Mouse (Mus musculus): ENCODE results near the gene Slc38a11. TPM values are rescaled to one million over a fixed set of nuclear protein-coding genes. Genes with fewer than 3 reads are reported as not detected.

The Slc38a11 gene
- total RNA-seq, 2 experiments from 2014 or later: 1.9 to 4.4 TPM

GRCm38 (mm10) chr2:65331321-65331720, 32.5 kb downstream of the Slc38a11 start:
- peak in 1 of 2 experiments; percentile 21 for DNase-seq (ENCODE audit: low spot score in 2 of 2)

- no peak for DNase-seq (ENCODE audit: low spot score in 2 of 2)
These were observed 41.7 kb downstream of the Slc38a11 start for GRCm38 (mm10) chr2:65321998-65322754.

GRCm38 (mm10) chr2:65320975-65321374, 42.9 kb downstream of the Slc38a11 start:
- no peak for DNase-seq (ENCODE audit: low spot score in 2 of 2)

GRCm38 (mm10) chr2:65316721-65317120, 47.1 kb downstream of the Slc38a11 start:
- DNase-seq (ENCODE audit: low spot score in 2 of 2): no peak

GRCm38 (mm10) chr2:65311250-65311649, 52.6 kb downstream of the Slc38a11 start:
- no peak for DNase-seq (ENCODE audit: low spot score in 2 of 2)

GRCm38 (mm10) chr2:65296541-65296940, 67.3 kb downstream of the Slc38a11 start:
- DNase-seq (ENCODE audit: low spot score in 2 of 2): no peak

- DNase-seq (ENCODE audit: low spot score in 2 of 2): no peak
These were observed 69.7 kb downstream of the Slc38a11 start for GRCm38 (mm10) chr2:65294092-65294491.

GRCm38 (mm10) chr2:65293411-65293810, 70.4 kb downstream of the Slc38a11 start:
- DNase-seq (ENCODE audit: low spot score in 2 of 2): no peak

- no peak for DNase-seq (ENCODE audit: low spot score in 2 of 2)
These were observed 74.1 kb downstream of the Slc38a11 start for GRCm38 (mm10) chr2:65289721-65290120.

- no peak for DNase-seq (ENCODE audit: low spot score in 2 of 2)
These were observed 75.1 kb downstream of the Slc38a11 start for GRCm38 (mm10) chr2:65288696-65289095.

GRCm38 (mm10) chr2:65285380-65285779, 78.5 kb downstream of the Slc38a11 start:
- peak in 1 of 2 experiments; percentile 55 for DNase-seq (ENCODE audit: low spot score in 2 of 2)

GRCm38 (mm10) chr2:65282979-65283378, 80.9 kb downstream of the Slc38a11 start:
- no peak for DNase-seq (ENCODE audit: low spot score in 2 of 2)

GRCm38 (mm10) chr2:65279029-65279690, 84.7 kb downstream of the Slc38a11 start:
- DNase-seq (ENCODE audit: low spot score in 2 of 2): no peak

- peak in 1 of 2 experiments; percentile 63 for DNase-seq (ENCODE audit: low spot score in 2 of 2)
These were observed 88.3 kb downstream of the Slc38a11 start for GRCm38 (mm10) chr2:65275443-65276061.

GRCm38 (mm10) chr2:65273910-65274309, 89.9 kb downstream of the Slc38a11 start:
- no peak for DNase-seq (ENCODE audit: low spot score in 2 of 2)

GRCm38 (mm10) chr2:65268731-65269130, 95.1 kb downstream of the Slc38a11 start:
- DNase-seq (ENCODE audit: low spot score in 2 of 2): no peak

- no peak for DNase-seq (ENCODE audit: low spot score in 2 of 2)
These were observed 96.0 kb downstream of the Slc38a11 start for GRCm38 (mm10) chr2:65267834-65268233.

GRCm38 (mm10) chr2:65266576-65267299, 97.1 kb downstream of the Slc38a11 start:
- peak in 1 of 2 experiments; percentile 16 for DNase-seq (ENCODE audit: low spot score in 2 of 2)
